Mouse (Mus musculus) ES-Bruce4 (cell line): ENCODE data around the gene Igf1r. TPM values are rescaled to one million over a fixed set of nuclear protein-coding genes. Genes with fewer than 3 reads are reported as not detected.

Experiments
- H3K27ac ChIP-seq: 2 replicates; pipeline ENCODE4 v1.5.1; 2012; ENCODE audit warnings: low read length, inconsistent platforms; ENCODE audit not compliant: insufficient read depth
- H3K27me3 ChIP-seq: 2 replicates; pipeline ENCODE4 v1.6.1; 2012; ENCODE audit warnings: mild to moderate bottlenecking, low read length, inconsistent platforms; ENCODE audit not compliant: control insufficient read depth, poor library complexity, insufficient read depth, severe bottlenecking
- H3K36me3 ChIP-seq: 2 replicates; pipeline ENCODE4 v1.6.1; 2012; ENCODE audit warnings: inconsistent platforms, mild to moderate bottlenecking, low read length, moderate library complexity; ENCODE audit not compliant: control insufficient read depth, poor library complexity, insufficient read depth, severe bottlenecking
- H3K4me1 ChIP-seq: one replicate; pipeline ENCODE4 v1.8.1; 2011; ENCODE audit warnings: low read length; ENCODE audit not compliant: control insufficient read depth, insufficient read depth
- H3K4me3 ChIP-seq: 2 replicates; pipeline ENCODE4 v1.5.1; 2011; ENCODE audit warnings: low read depth, mild to moderate bottlenecking, low read length
- H3K9ac ChIP-seq: 2 replicates; pipeline ENCODE4 v1.6.1; 2012; ENCODE audit warnings: low read depth, mild to moderate bottlenecking, inconsistent platforms; ENCODE audit not compliant: poor library complexity, severe bottlenecking
- H3K9me3 ChIP-seq: replicated peaks from 2 replicates; pipeline ENCODE4 v1.6.1; 2012; ENCODE audit warnings: mild to moderate bottlenecking, low read length, inconsistent platforms; ENCODE audit not compliant: control insufficient read depth, poor library complexity, insufficient read depth, severe bottlenecking
- CTCF ChIP-seq: IDR thresholded peaks from one replicate; pipeline ENCODE4 v1.8.1; 2011; ENCODE audit warnings: low read depth, low read length
- EP300 ChIP-seq: IDR thresholded peaks from 2 replicates; pipeline ENCODE4 v1.6.1; 2011; ENCODE audit warnings: low read depth, low read length; ENCODE audit not compliant: insufficient read depth
- POLR2A ChIP-seq: IDR thresholded peaks from one replicate; pipeline ENCODE4 v1.8.1; 2011; ENCODE audit warnings: low read length; ENCODE audit not compliant: insufficient read depth
- polyA plus RNA-seq: library from polyadenylated mRNA; stranded (reverse); fragments of >200 nt; gene quantifications from 2 replicates; pipeline ENCODE4 v1.2.4, GENCODE M21; 2011; ENCODE audit warnings: low read depth; ENCODE audit not compliant: missing spikeins, insufficient read depth, insufficient read length

The Igf1r gene
- polyA plus RNA-seq, 1 experiment: 58.4 TPM

- no peak overlapping the region for H3K9ac ChIP-seq
- TF ChIP-seq EP300 (no peak), POLR2A (no peak), CTCF (no peak)
- no peak overlapping the region for H3K4me3 ChIP-seq
- H3K9me3 ChIP-seq: no peaks in the 10 kb centered on the region
- H3K27ac ChIP-seq: no peak overlapping the region
- H3K27me3 ChIP-seq: no peaks in the 10 kb centered on the region
- H3K36me3 ChIP-seq: no peaks in the 10 kb centered on the region
- no peaks in the 10 kb centered on the region for H3K4me1 ChIP-seq
Observed at GRCm38 (mm10) chr7:68097081-68097836, 144.6 kb downstream of the Igf1r start.

DNA sequence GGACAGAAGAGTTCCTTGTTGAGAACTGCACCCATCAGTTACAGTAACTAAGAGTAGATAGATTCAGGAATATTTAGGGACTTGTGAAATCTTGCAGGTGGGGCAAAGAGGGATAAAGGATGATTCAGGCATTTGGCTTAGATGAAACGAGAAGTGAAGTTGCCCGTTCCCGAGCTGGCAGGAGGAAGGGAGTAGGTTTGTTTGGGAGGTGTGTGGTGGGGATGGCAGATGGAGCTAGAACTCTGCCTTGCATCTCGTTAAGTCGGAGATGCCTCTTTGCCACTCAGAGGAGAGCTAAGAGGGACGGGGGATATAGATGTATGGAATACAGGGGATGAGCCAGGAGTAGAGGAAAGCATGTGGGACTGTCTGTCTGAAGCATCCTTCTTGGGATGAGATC, 145.5 kb downstream of the Igf1r start:
- Histone ChIP-seq H3K9ac (no peak overlapping the region), H3K4me1 (no peaks in the 10 kb centered on the region), H3K36me3 (no peaks in the 10 kb centered on the region), H3K27ac (no peak overlapping the region), H3K27me3 (no peaks in the 10 kb centered on the region), H3K9me3 (no peaks in the 10 kb centered on the region), H3K4me3 (no peak overlapping the region)
- no peak for TF ChIP-seq CTCF
- TF ChIP-seq POLR2A: no peak
- TF ChIP-seq EP300: no peak

GRCm38 (mm10) chr7:68100388-68100787, 147.8 kb downstream of the Igf1r start:
- no peaks in the 10 kb centered on the region for H3K36me3 ChIP-seq
- no peak overlapping the region for H3K27ac ChIP-seq
- TF ChIP-seq CTCF (no peak), EP300 (no peak), POLR2A (no peak)
- no peak overlapping the region for H3K4me3 ChIP-seq
- no peaks in the 10 kb centered on the region for H3K27me3 ChIP-seq
- no peak overlapping the region for H3K9ac ChIP-seq
- no peaks in the 10 kb centered on the region for H3K9me3 ChIP-seq
- no peaks in the 10 kb centered on the region for H3K4me1 ChIP-seq

- Histone ChIP-seq H3K4me1 (no peaks in the 10 kb centered on the region), H3K9me3 (no peaks in the 10 kb centered on the region), H3K27me3 (no peaks in the 10 kb centered on the region), H3K36me3 (no peaks in the 10 kb centered on the region), H3K9ac (no peak overlapping the region), H3K27ac (no peak overlapping the region), H3K4me3 (no peak overlapping the region)
- TF ChIP-seq EP300: no peak
- TF ChIP-seq POLR2A: no peak
- no peak for TF ChIP-seq CTCF
Observed at GRCm38 (mm10) chr7:68102456-68103177, 150.0 kb downstream of the Igf1r start.

DNA sequence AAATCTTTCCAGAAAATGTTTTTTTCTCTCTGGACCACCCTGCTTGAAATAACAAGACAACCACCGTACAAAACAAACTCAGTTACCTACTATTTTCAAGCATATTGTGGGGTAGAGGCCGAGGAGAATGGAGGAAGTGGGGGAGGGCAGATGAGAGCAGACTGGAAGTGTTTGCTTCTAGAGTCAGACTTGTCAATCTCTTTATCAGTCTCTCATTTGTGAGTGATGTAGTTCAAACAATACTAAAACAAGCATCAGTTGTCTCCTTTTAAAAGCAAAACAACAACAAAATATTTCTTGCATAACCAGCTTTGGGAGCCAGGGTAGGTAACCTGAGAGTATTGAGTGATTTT, 150.5 kb downstream of the Igf1r start:
- Histone ChIP-seq H3K4me3 (no peak overlapping the region), H3K27me3 (no peaks in the 10 kb centered on the region), H3K9ac (no peak overlapping the region), H3K9me3 (no peaks in the 10 kb centered on the region), H3K27ac (no peak overlapping the region), H3K4me1 (no peaks in the 10 kb centered on the region), H3K36me3 (no peaks in the 10 kb centered on the region)
- TF ChIP-seq POLR2A (no peak), CTCF (no peak), EP300 (no peak)

DNA sequence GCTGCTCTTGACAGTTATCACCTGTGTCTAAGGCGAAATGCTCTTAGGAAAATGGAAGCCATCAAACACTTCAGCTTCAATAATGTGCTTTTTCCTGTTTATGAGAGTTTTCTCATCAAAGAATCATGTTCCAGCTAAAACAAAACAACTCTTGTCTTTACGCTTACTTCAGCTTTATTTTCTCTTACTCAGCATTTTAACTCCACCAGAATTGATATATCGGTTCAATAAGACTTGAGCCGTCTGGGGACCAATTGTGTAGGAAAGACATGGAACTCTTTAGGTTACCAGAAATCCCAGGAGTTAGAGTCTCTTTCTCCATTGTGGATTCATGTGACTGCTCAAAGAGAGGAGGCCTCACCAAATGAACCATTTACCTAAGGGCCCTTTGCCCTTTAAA, 158.9 kb downstream of the Igf1r start:
- H3K4me1 ChIP-seq: no peaks in the 10 kb centered on the region

More for the DNA sequence above, 158.9 kb downstream of the Igf1r start:
- Histone ChIP-seq H3K36me3 (no peaks in the 10 kb centered on the region), H3K9me3 (no peaks in the 10 kb centered on the region), H3K9ac (no peak overlapping the region), H3K27ac (no peak overlapping the region), H3K27me3 (no peaks in the 10 kb centered on the region), H3K4me3 (no peak overlapping the region)
- TF ChIP-seq CTCF: no peak
- TF ChIP-seq EP300: no peak
- no peak for TF ChIP-seq POLR2A
